Mouse (Mus musculus) hindbrain, embryonic 12.5 days (tissue): ENCODE results near the gene Smc1b. TPM values are rescaled to one million over a fixed set of nuclear protein-coding genes. Genes with fewer than 3 reads are reported as not detected.

Experiments used
- ATAC-seq: fragments of 200-750 bp; cut with Nextera tagmentation; 2 replicates; pipeline ENCODE4 v1.8.0; 2017; ENCODE audit warnings: moderate TSS enrichment; ENCODE audit not compliant: low FRiP score
- H3K27ac ChIP-seq: fragments of 300-500 bp; sonication (generic); 2 replicates; pipeline ENCODE4 v1.5.1; 2016; ENCODE audit warnings: mild to moderate bottlenecking
- H3K27me3 ChIP-seq: fragments of 300-500 bp; sonication (generic); 2 replicates; pipeline ENCODE4 v1.6.1; 2016; ENCODE audit warnings: mild to moderate bottlenecking
- H3K36me3 ChIP-seq: fragments of 300-500 bp; sonication (generic); 2 replicates; pipeline ENCODE4 v1.6.1; 2016; ENCODE audit warnings: mild to moderate bottlenecking
- H3K4me1 ChIP-seq: fragments of 300-500 bp; sonication (generic); 2 replicates; pipeline ENCODE4 v1.6.1; 2016
- H3K4me2 ChIP-seq: fragments of 300-500 bp; sonication (generic); replicated peaks from 2 replicates; pipeline ENCODE4 v1.6.1; 2016; ENCODE audit warnings: mild to moderate bottlenecking
- H3K4me3 ChIP-seq: fragments of 300-500 bp; sonication (generic); 2 replicates; pipeline ENCODE4 v1.5.1; 2016; ENCODE audit warnings: mild to moderate bottlenecking
- H3K9ac ChIP-seq: fragments of 300-500 bp; sonication (generic); 2 replicates; pipeline ENCODE4 v1.6.1; 2016; ENCODE audit warnings: mild to moderate bottlenecking, moderate library complexity
- H3K9me3 ChIP-seq: fragments of 300-500 bp; sonication (generic); replicated peaks from 2 replicates; pipeline ENCODE4 v1.6.1; 2016; ENCODE audit warnings: mild to moderate bottlenecking
- WGBS: fragments of 180-500 bp; shearing (Covaris S2); methylation state at CpG from one replicate; pipeline ENCODE4 v1.1.7; 2016; 5-methylcytosine and 5-hydroxymethylcytosine counted together
- polyA plus RNA-seq: library from polyadenylated mRNA; unstranded; fragments of >200 nt; fragmentation: Nextera tagmentation; extraction: Ambion mirVana; gene quantifications from 2 replicates; pipeline ENCODE4 v1.2.1, GENCODE M21; 2016

Smc1b gene
- 0.10 and 0.28 TPM in 2 replicates for polyA plus RNA-seq

DNA sequence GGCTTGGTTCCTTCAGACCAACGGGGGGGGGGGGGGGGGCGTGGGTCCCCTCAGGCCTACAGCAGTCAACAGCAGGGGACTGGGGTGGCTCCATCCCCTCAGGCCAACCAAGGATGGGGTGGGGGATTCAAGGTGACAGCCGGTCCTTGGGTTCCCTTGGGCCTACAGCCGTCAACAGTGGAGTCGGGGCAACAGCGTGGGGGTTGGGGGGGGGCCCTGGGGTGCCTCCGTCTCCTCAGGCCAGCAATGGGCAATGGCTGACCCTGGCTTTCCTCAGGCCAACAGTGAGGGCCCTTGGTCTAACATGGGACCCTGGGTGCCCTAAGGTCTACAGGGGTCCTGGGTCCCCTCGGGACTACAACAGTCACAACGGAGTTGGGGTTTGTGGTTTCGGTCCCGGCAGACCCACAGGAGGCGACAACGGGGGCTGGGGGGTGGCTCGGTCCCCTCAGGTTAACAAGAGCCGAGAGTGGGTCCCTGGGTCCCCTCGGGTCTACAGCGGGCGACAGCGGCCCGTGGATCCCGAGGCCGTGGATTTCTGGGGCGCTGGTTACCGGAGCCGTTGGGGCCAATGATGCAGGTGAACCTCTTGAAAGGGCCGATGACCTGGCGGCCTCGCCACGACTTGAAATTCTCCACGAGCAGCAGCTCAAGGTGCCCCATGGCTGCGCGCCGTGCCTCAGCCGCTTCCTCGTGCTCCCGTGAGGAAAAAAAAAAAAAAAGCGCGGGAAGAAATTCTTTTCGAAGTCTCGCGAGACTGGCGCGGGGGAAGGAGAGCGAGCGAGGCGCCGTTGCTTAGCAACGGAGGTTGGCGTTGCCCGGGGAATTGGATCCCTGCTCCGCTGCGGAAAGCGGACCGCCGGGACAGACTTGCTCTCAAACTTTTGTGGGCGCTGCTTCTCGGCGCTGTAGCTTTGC is at the start of gene Smc1b, which contains the start of gene Ribc2:
Gene Smc1b, minus strand, starts transcription at position 690 of the 918 bp plus-strand sequence.
Gene Ribc2, plus strand, starts transcription at position 804 of the 918 bp plus-strand sequence.
- H3K27me3 ChIP-seq, result peaks cover 13% of the 10 kb centered on the region
- ATAC-seq, result peak; percentile 35
- H3K36me3 ChIP-seq, result no peaks in the 10 kb centered on the region
- no peaks in the 10 kb centered on the region; the same call in 1 of the 2 replicates for H3K9me3 ChIP-seq
- H3K9ac ChIP-seq, result no peak within 1 kb of the TSS
- H3K27ac ChIP-seq, result no peak within 1 kb of the TSS
- peaks cover 9% of the 10 kb centered on the region for H3K4me1 ChIP-seq
- WGBS, result 31% methylated on average over 56 of the region's 58 CpGs
- H3K4me2 ChIP-seq, result peak within 1 kb of the TSS; percentile 55
- peak within 1 kb of the TSS; percentile 22 for H3K4me3 ChIP-seq

DNA sequence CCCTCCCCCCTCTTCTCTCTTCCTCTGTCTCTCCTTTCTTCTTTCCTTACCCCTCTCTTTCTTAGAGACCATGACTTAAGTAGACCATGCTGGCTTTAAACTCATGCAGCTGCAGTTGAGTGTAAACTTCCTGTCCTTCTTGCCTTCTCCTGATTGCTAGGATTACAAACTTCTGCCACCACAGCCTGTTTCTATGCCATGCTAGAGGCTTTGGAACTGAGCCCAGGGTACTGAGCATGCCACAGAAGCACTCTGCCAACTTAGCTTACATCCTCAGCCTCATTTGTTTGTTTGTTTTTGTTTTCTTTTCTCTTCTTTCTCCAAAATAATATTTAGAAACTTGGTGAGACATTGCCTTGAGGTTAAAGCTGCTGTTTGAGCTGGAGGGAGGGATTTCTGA is 48.6 kb upstream of the Smc1b start:
- Histone ChIP-seq H3K36me3 (no peaks in the 10 kb centered on the region), H3K4me3 (no peak overlapping the region), H3K4me1 (0 out of 2 replicates have a peak, but pooled peaks cover 2% of the 10 kb centered on the region), H3K27me3 (no peaks in the 10 kb centered on the region), H3K9ac (no peak overlapping the region), H3K27ac (no peak overlapping the region), H3K4me2 (no peak overlapping the region), H3K9me3 (no peaks in the 10 kb centered on the region)
- no peak for ATAC-seq

DNA sequence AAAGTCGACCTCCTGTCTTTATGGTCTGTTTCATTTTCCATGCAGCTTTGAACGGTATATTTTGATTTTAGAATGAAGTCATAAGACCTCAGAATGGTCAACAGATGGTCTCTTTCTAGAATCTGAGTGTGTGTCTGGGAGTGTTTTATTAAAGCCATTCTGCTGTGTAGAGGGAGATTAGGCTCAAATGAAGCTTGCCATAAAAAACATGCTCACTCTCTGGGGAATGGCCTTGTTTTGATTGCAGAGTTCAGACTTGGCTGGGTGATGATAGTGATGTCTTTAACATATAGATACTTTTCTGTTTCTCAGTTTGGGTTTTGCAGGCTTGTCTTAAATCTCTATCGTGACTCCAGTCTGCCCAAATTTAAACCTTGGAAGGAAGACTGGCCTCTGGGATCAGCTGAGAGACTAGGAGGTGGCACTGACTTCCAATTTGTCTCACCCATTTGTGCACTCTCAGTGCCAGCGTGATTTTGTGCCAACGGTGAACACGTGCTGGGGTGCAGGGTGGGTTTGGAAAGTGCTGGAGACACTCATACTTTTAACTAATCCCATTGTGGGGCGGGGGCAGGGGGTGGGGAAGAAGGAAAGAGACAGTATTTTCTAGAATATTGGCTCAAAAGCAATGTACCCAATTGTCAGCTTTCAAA is 47.9 kb upstream of the Smc1b start:
- Histone ChIP-seq H3K4me1 (0 out of 2 replicates have a peak, but pooled peaks cover 2% of the 10 kb centered on the region), H3K27ac (no peak overlapping the region), H3K9me3 (no peaks in the 10 kb centered on the region), H3K9ac (no peak overlapping the region), H3K4me3 (no peak overlapping the region), H3K4me2 (no peak overlapping the region), H3K27me3 (no peaks in the 10 kb centered on the region), H3K36me3 (no peaks in the 10 kb centered on the region)
- no peak for ATAC-seq
- 73% methylated on average over 7 of the region's 7 CpGs for WGBS

DNA sequence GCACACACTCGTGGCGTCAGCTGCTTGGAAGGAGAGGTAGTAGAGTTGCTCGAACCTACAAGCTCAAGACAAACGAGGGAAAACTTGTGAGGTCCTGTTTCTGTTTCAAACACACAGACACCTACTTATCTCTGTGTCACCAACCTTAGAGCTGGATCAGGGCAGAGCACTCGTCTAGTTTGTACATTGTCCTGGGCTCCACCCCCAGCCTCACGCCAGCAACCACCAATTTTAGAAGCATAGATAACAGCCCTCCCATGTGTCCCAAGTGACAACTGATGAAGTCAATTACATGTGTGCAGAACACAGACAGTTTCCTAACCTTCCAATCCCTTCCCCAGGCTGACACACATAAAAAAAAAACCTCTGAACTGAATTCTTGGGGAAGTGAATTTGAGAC is 46.4 kb upstream of the Smc1b start:
- Histone ChIP-seq H3K36me3 (no peaks in the 10 kb centered on the region), H3K27ac (no peak overlapping the region), H3K27me3 (no peaks in the 10 kb centered on the region), H3K4me3 (no peak overlapping the region), H3K9me3 (no peaks in the 10 kb centered on the region), H3K4me2 (no peak overlapping the region), H3K9ac (no peak overlapping the region), H3K4me1 (0 out of 2 replicates have a peak, but pooled peaks cover 2% of the 10 kb centered on the region)
- ATAC-seq, result no peak
- WGBS, result 76% methylated on average over 6 of the region's 6 CpGs

DNA sequence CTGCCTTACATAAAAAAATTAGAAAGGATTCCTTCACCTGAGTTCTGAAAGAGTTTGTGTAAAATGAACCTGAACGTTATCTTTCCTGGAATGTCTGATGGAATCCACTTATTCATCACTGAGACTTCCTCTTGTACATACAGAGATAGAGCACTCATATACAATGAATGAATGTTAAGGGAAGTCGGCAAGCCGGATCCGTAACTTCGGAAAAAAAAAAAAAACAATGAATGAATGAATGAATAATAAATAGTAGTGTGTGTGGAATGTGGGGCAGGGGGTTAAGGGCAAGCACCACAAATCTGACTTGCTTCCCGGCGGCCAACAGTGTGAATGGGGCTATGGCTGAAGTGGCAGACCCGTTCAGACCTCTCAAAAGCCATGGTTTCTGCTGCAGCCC is 45.8 kb upstream of the Smc1b start:
- 0 out of 2 replicates have a peak, but pooled peaks cover 2% of the 10 kb centered on the region for H3K4me1 ChIP-seq
- no peak for ATAC-seq
- 63% methylated on average over 8 of the region's 8 CpGs for WGBS
- no peak overlapping the region for H3K4me2 ChIP-seq
- no peak overlapping the region for H3K9ac ChIP-seq
- no peaks in the 10 kb centered on the region for H3K9me3 ChIP-seq
- no peaks in the 10 kb centered on the region for H3K27me3 ChIP-seq
- H3K27ac ChIP-seq, result no peak overlapping the region
- no peaks in the 10 kb centered on the region for H3K36me3 ChIP-seq
- H3K4me3 ChIP-seq, result no peak overlapping the region

DNA sequence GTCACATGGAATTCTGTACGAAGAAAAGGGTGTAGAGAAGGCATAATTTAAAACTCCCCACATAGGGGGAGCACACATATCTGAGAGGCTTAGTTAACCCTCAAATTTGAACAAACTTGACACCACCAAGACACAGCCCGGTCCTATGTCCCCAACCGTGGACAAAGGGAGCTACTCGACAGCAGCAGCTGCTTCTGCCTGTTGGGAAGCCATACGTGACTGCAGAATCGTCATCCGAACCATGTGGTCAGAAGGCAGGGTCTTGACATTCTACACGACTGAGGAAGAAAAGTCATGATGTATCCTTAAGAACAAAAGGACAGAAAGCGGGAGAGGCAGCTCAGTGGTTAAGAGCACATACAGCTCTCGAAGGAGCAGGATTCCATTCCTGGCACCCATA is 42.3 kb upstream of the Smc1b start:
- Histone ChIP-seq H3K4me1 (no peaks in the 10 kb centered on the region), H3K27ac (no peak overlapping the region), H3K9ac (no peak overlapping the region), H3K9me3 (no peaks in the 10 kb centered on the region), H3K27me3 (no peaks in the 10 kb centered on the region), H3K36me3 (no peaks in the 10 kb centered on the region), H3K4me3 (no peak overlapping the region), H3K4me2 (no peak overlapping the region)
- ATAC-seq, result no peak
- WGBS, result 75% methylated on average over 10 of the region's 10 CpGs

DNA sequence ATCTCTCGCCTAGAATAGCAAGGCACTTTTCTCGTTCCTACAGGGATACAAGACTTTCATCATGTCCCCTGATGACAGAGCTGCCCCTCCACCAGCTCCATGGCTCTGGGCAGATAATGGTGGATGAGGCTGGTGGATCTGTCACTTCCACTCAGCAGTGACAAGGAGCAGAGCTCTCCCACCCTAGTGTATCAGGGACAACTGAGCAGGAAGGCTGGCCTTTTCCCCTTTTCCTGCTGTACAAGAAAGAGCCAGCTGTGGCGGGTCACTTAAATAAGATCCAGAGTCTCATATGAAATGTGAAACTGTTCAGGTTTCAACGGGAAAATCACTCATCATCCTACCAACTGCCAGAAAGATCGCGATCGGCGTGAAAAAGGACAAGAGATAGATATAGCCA is 41.7 kb upstream of the Smc1b start:
- Histone ChIP-seq H3K4me3 (no peak overlapping the region), H3K27me3 (peaks cover 3% of the 10 kb centered on the region; the same call in 1 of the 2 replicates), H3K4me2 (no peak overlapping the region), H3K4me1 (no peaks in the 10 kb centered on the region), H3K9me3 (no peaks in the 10 kb centered on the region), H3K27ac (no peak overlapping the region), H3K36me3 (no peaks in the 10 kb centered on the region), H3K9ac (no peak overlapping the region)
- WGBS, result 68% methylated on average over 8 of the region's 8 CpGs
- ATAC-seq, result no peak

DNA sequence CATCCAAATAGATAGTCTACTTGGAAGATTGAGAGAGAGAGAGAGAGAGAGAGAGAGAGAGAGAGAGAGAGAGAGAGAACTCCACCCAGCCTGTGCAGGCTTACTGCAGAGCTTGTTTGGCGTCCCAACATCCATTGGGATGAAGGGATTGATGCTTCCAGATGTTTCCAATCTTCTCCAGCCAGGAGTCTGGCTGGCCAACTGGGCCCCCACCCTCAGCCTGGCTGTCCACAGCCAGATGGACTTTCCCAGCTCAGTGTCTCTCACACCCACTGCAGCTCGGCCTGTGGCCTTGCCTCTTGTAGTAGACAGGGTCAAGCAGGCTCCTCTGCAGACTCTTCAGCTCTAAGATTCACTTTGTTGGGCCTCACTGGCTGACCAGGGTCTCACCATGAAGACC is 40.3 kb upstream of the Smc1b start:
- H3K4me2 ChIP-seq, result no peak overlapping the region
- no peak overlapping the region for H3K9ac ChIP-seq
- 71% methylated on average over 2 of the region's 2 CpGs for WGBS
- H3K4me1 ChIP-seq, result peaks cover 3% of the 10 kb centered on the region
- H3K27ac ChIP-seq, result no peak overlapping the region
- H3K27me3 ChIP-seq, result peaks cover 3% of the 10 kb centered on the region; the same call in 1 of the 2 replicates
- ATAC-seq, result no peak
- no peaks in the 10 kb centered on the region for H3K36me3 ChIP-seq
- H3K4me3 ChIP-seq, result no peak overlapping the region
- no peaks in the 10 kb centered on the region for H3K9me3 ChIP-seq

DNA sequence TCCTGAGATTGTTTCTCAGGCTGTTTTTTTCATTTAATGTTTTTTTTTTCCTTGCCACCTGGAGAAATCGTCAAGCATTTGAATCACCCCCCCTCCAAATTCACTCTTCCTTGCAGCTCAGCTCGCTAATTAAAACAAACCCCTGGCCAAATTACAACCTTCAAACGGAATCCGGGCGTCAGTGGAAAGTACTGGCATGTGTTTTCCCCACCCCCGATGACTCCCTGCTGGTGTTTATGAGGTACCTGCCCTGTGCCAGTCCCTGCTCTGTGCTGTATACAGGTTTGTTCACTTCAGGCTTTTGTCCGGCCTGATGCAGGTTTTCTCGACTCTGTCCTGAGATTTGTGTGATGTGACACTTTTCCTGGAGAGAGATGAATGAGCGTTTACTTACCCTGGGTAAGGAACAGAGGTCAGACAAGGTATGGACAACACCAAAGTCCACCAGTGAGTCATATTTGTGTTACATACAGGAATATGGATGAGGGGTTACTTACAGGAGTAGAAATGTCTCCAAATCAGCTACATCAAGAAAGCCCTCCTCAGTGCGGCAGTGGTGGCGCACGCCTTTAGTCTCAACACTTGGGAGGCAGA is 35.4 kb upstream of the Smc1b start:
- Histone ChIP-seq H3K9me3 (no peaks in the 10 kb centered on the region), H3K4me1 (peaks cover 18% of the 10 kb centered on the region), H3K4me3 (no peak overlapping the region), H3K4me2 (no peak overlapping the region), H3K27ac (peak overlapping the region; percentile 52; the same call in 1 of the 2 replicates), H3K9ac (no peak overlapping the region), H3K36me3 (no peaks in the 10 kb centered on the region), H3K27me3 (peaks cover 3% of the 10 kb centered on the region; the same call in 1 of the 2 replicates)
- 51% methylated on average over 12 of the region's 12 CpGs for WGBS
- no peak for ATAC-seq

DNA sequence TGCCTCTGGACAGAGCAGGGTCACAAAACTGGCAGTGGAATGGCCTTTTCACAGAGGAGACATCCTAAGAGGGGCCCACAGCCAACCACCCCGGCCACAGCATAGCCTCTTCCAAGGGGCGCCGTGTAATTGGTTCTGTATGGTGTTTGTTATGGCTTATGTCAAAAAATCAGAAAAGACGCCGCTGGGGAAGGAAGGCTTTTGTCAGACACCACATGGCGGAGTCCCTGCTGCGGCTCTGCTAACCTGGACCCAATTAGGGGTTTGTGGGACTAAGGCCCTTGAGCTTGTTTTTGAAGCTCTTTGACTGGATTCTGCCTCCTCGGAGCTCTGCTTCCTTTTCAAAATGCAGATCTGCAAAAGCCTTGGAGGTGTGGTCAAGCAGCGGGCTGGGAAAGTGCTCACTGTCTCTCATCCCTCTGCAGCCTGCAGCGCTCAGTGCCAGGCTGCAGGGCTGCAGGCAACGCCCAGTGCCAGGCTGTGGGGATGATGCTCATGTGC is 34.7 kb upstream of the Smc1b start:
- Histone ChIP-seq H3K4me3 (no peak overlapping the region), H3K4me1 (peaks cover 18% of the 10 kb centered on the region), H3K9me3 (no peaks in the 10 kb centered on the region), H3K36me3 (no peaks in the 10 kb centered on the region), H3K4me2 (peak overlapping the region; percentile 14; the same call in 1 of the 2 replicates), H3K9ac (peak overlapping the region; percentile 38; the same call in 1 of the 2 replicates), H3K27ac (peak overlapping the region; percentile 52), H3K27me3 (peaks cover 3% of the 10 kb centered on the region; the same call in 1 of the 2 replicates)
- 15% methylated on average over 11 of the region's 11 CpGs for WGBS
- peak; percentile 48; the same call in 1 of the 2 replicates for ATAC-seq

DNA sequence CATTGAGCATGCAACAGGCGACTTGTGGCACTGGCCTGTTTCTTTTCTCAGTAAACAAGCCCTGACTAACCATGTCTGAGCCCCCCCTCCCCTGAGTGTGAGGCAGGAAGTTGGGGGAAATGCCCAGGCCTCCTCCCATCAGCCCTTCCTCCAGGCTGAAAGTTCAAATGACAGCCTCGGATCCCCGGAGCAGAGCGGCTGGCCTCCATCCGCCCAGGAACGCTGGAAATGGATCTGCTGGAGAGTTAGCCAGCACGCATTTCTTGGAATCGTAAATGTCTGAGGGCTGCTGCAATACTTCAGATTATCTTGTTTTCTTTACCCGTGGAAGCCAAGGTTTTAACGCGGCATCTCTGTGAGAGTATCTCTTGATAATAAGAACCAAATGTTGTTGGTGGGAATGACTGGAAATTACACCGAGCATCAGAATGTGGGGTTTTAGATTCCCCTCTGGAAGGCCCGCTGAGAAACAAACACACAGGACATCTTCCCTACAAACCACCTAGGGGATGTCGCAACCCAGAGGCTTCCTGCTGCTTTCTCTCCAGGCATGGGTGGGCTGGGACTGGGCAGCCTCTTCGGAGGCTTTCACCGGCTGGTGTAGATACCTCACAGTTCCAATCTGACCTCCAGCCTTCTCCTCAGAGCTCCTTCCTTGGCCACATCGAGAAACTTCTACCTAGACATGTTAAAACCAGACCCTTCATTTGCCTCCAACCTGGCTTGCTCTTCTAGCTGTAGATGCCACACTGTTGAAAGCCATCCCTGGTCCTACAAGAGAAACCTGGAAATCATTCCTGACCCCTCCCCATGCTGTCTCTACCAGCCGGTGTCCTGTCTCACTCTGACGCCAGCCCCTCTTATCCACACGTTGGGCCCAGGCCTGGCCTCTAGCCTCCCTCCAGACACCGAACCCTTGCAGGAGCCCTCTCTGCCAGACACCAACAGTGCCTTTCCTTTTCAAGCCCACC is 31.2 kb upstream of the Smc1b start:
- Histone ChIP-seq H3K27ac (no peak overlapping the region), H3K36me3 (no peaks in the 10 kb centered on the region), H3K4me3 (no peak overlapping the region), H3K9ac (no peak overlapping the region), H3K4me1 (peaks cover 18% of the 10 kb centered on the region), H3K4me2 (no peak overlapping the region), H3K27me3 (no peaks in the 10 kb centered on the region), H3K9me3 (no peaks in the 10 kb centered on the region)
- 64% methylated on average over 21 of the region's 21 CpGs for WGBS
- ATAC-seq, result no peak
